Mouse (Mus musculus): ENCODE results near the gene Pkmyt1. TPM values are rescaled to one million over a fixed set of nuclear protein-coding genes. Genes with fewer than 3 reads are reported as not detected.

The Pkmyt1 gene
- polyA plus RNA-seq, 1 experiment from 2014 or later: 20.8 TPM

DNA sequence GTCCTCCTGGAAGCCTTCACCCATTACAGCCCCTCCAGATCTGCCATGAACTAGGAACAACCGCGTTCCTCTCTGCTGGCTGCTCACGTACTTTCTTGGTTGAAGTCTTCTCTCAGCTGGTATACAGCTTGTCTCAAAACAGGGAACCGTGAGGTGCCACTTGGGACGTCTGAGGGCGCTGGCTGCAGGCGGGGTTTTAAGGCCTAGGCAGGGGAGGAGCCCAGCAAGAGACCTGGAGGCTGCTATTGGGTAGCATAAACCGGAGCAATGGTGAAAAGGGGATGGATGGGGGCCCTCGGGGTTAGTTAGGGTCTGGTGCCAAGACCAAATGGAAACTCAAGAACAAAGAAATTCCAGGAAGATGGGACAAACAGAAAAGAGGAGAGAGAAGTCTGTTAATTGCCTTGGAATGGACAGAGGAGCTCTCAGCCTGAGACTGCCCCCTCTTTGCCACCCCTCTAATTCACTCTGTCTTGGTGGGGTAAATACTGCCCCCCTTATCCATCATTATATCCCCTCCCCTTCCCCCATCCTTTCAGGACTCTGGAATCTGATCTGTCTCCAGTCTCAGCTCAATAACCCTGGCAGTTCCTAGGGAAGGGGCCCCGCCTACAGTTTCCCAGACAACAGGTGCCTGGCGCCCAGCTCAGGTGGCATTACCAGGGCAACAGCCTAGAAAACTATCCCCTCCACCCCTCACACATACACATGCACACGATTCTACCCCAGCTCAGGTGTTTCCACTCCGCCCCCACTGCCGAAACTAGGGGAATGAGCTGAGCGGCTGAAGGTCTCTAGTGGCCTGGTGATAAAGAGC is 42.1 kb upstream of the Pkmyt1 start, which contains the start of gene Cldn9:
Gene Cldn9 (minus strand): TSS at position 171 of the 817 bp plus-strand sequence.
- Histone ChIP-seq H3K4me3 (ENCODE audit: low read length) (no peak within 1 kb of the TSS), H3K36me3 (ENCODE audit: control insufficient read depth, insufficient read depth, low read length) (no peaks in the 10 kb centered on the region), H3K27me3 (replicated peaks; ENCODE audit: control insufficient read depth, insufficient read depth, low read length) (peaks cover 45% of the 10 kb centered on the region), H3K4me1 (ENCODE audit: control insufficient read depth, insufficient read depth, low read depth, low read length) (peaks cover 6% of the 10 kb centered on the region; the same call in 1 of the 2 replicates), H3K9me3 (ENCODE audit: control insufficient read depth, low read length) (no peaks in the 10 kb centered on the region), H3K27ac (ENCODE audit: low read depth, low read length) (no peak within 1 kb of the TSS), H3K4me2 (ENCODE audit: low read length) (no peak within 1 kb of the TSS), H3K9ac (ENCODE audit: low read depth, low read length) (no peak within 1 kb of the TSS)
- ATAC-seq: 0 out of 2 replicates have a peak, but pooled peaks have one; percentile 51
- WGBS: 15% methylated on average over 15 of the region's 15 CpGs

DNA sequence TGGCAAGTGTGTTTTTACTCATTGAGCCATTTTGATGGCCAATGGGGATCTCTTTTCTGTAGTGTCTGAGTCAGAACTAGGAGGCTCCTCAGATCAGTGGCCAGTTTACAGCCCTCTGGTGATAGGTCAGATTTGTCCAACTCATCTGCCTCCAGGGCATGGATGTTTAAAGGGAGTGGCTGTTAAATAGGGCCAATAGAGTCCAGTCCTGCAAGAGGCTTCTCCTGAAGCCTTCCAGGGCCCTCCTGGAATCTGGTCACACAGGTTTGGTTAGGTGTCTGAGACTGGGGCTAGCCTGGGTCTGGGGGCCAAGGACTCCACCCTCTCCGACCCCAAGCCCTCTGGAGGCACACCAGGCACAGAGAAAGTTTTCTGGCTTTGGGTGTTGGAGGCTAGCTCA is 31.6 kb upstream of the Pkmyt1 start:
- Histone ChIP-seq H3K9ac (ENCODE audit: low read depth, low read length) (no peak overlapping the region), H3K27ac (ENCODE audit: low read depth, low read length) (no peak overlapping the region), H3K27me3 (replicated peaks; ENCODE audit: control insufficient read depth, insufficient read depth, low read length) (peaks cover 11% of the 10 kb centered on the region), H3K9me3 (ENCODE audit: control insufficient read depth, low read length) (no peaks in the 10 kb centered on the region), H3K4me1 (ENCODE audit: control insufficient read depth, insufficient read depth, low read depth, low read length) (peaks cover 5% of the 10 kb centered on the region), H3K36me3 (ENCODE audit: control insufficient read depth, insufficient read depth, low read length) (no peaks in the 10 kb centered on the region), H3K4me3 (ENCODE audit: low read length) (no peak overlapping the region), H3K4me2 (ENCODE audit: low read length) (no peak overlapping the region)
- 88% methylated on average over 1 of the region's 1 CpGs for WGBS
- no peak for ATAC-seq

GRCm38 (mm10) chr17:23695801-23696200 is 30.3 kb upstream of the Pkmyt1 start:
- Histone ChIP-seq H3K4me3 (ENCODE audit: low read length) (no peak overlapping the region), H3K9ac (ENCODE audit: low read depth, low read length) (no peak overlapping the region), H3K27ac (ENCODE audit: low read depth, low read length) (no peak overlapping the region), H3K36me3 (ENCODE audit: control insufficient read depth, insufficient read depth, low read length) (no peaks in the 10 kb centered on the region), H3K4me2 (ENCODE audit: low read length) (no peak overlapping the region), H3K4me1 (ENCODE audit: control insufficient read depth, insufficient read depth, low read depth, low read length) (peaks cover 7% of the 10 kb centered on the region), H3K27me3 (replicated peaks; ENCODE audit: control insufficient read depth, insufficient read depth, low read length) (peaks cover 11% of the 10 kb centered on the region), H3K9me3 (ENCODE audit: control insufficient read depth, low read length) (no peaks in the 10 kb centered on the region)
- WGBS: 16% methylated on average over 3 of the region's 3 CpGs
- no peak for ATAC-seq

- Histone ChIP-seq H3K4me1 (ENCODE audit: control insufficient read depth, insufficient read depth, low read depth, low read length) (peaks cover 7% of the 10 kb centered on the region), H3K27me3 (replicated peaks; ENCODE audit: control insufficient read depth, insufficient read depth, low read length) (peaks cover 11% of the 10 kb centered on the region), H3K9ac (ENCODE audit: low read depth, low read length) (peak overlapping the region; percentile 74), H3K4me2 (ENCODE audit: low read length) (peak overlapping the region; percentile 97), H3K36me3 (ENCODE audit: control insufficient read depth, insufficient read depth, low read length) (no peaks in the 10 kb centered on the region), H3K4me3 (ENCODE audit: low read length) (peak overlapping the region; percentile 83), H3K9me3 (ENCODE audit: control insufficient read depth, low read length) (no peaks in the 10 kb centered on the region), H3K27ac (ENCODE audit: low read depth, low read length) (peak overlapping the region; percentile 75)
- no peak; the same call in 1 of the 2 replicates for ATAC-seq
- under 1% methylated on average over 81 of the region's 101 CpGs for WGBS
Observed at GRCm38 (mm10) chr17:23699131-23700077, 26.7 kb upstream of the Pkmyt1 start.

- peak overlapping the region; percentile 97 for H3K4me2 ChIP-seq (ENCODE audit: low read length)
- H3K9me3 ChIP-seq (ENCODE audit: control insufficient read depth, low read length): no peaks in the 10 kb centered on the region
- H3K4me1 ChIP-seq (ENCODE audit: control insufficient read depth, insufficient read depth, low read depth, low read length): peaks cover 7% of the 10 kb centered on the region
- peak overlapping the region; percentile 75 for H3K27ac ChIP-seq (ENCODE audit: low read depth, low read length)
- H3K27me3 ChIP-seq (replicated peaks; ENCODE audit: control insufficient read depth, insufficient read depth, low read length): peaks cover 11% of the 10 kb centered on the region
- peak; percentile 97 for ATAC-seq
- H3K36me3 ChIP-seq (ENCODE audit: control insufficient read depth, insufficient read depth, low read length): no peaks in the 10 kb centered on the region
- 0% methylated on average over 15 of the region's 28 CpGs for WGBS
- H3K4me3 ChIP-seq (ENCODE audit: low read length): peak overlapping the region; percentile 83
- H3K9ac ChIP-seq (ENCODE audit: low read depth, low read length): peak overlapping the region; percentile 74
Observed at GRCm38 (mm10) chr17:23700079-23700478, 26.1 kb upstream of the Pkmyt1 start.

DNA sequence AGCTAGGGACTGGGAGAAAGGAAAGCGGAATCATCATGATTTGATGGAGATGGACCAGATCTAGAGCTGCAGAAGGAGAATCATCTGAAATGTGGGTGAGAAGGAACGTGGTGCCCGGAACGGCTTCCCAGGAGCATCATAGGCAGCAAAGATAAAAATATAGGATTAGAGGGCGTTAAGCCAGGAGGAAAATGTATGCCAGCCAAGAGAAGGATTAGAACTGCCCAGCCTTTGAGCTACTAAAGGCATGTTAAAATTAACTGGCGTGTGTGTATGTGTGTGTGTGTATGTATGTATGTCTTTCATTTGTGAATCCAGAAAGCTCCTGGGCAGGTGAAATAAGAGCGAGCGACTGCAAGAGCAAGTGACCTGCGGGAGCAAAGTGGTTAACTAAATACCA is 22.8 kb upstream of the Pkmyt1 start:
- Histone ChIP-seq H3K9me3 (ENCODE audit: control insufficient read depth, low read length) (no peaks in the 10 kb centered on the region), H3K4me3 (ENCODE audit: low read length) (no peak overlapping the region), H3K36me3 (ENCODE audit: control insufficient read depth, insufficient read depth, low read length) (no peaks in the 10 kb centered on the region), H3K27ac (ENCODE audit: low read depth, low read length) (no peak overlapping the region), H3K27me3 (replicated peaks; ENCODE audit: control insufficient read depth, insufficient read depth, low read length) (peaks cover 4% of the 10 kb centered on the region), H3K4me1 (ENCODE audit: control insufficient read depth, insufficient read depth, low read depth, low read length) (peaks cover 7% of the 10 kb centered on the region), H3K9ac (ENCODE audit: low read depth, low read length) (no peak overlapping the region), H3K4me2 (ENCODE audit: low read length) (no peak overlapping the region)
- ATAC-seq: no peak
- 84% methylated on average over 9 of the region's 9 CpGs for WGBS

DNA sequence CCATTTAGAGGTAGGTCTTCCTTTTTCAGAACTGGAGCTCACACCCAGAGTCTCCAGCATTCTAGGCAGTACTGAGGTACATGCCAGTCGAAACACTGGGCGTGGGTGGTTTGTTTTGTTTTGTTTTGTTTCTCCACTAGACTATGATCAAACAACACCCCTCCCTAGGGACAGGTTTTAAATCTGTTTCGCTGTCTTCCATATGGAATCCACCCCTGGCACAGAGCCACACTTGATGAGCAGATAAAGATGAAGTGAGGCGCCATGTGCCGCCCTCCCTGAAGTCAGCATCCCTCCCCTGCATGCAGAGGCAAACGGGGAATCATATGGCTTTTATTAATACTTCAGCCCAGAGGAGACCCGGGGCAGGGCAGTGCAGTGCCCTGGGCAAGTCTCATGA is 21.4 kb upstream of the Pkmyt1 start:
- no peak overlapping the region for H3K9ac ChIP-seq (ENCODE audit: low read depth, low read length)
- no peak overlapping the region for H3K4me3 ChIP-seq (ENCODE audit: low read length)
- H3K27me3 ChIP-seq (replicated peaks; ENCODE audit: control insufficient read depth, insufficient read depth, low read length): no peaks in the 10 kb centered on the region; the same call in 1 of the 2 replicates
- no peaks in the 10 kb centered on the region for H3K36me3 ChIP-seq (ENCODE audit: control insufficient read depth, insufficient read depth, low read length)
- ATAC-seq: no peak
- no peak overlapping the region for H3K27ac ChIP-seq (ENCODE audit: low read depth, low read length)
- WGBS: 36% methylated on average over 7 of the region's 7 CpGs
- peaks cover 2% of the 10 kb centered on the region; the same call in 1 of the 2 replicates for H3K4me1 ChIP-seq (ENCODE audit: control insufficient read depth, insufficient read depth, low read depth, low read length)
- no peak overlapping the region for H3K4me2 ChIP-seq (ENCODE audit: low read length)
- no peaks in the 10 kb centered on the region for H3K9me3 ChIP-seq (ENCODE audit: control insufficient read depth, low read length)

DNA sequence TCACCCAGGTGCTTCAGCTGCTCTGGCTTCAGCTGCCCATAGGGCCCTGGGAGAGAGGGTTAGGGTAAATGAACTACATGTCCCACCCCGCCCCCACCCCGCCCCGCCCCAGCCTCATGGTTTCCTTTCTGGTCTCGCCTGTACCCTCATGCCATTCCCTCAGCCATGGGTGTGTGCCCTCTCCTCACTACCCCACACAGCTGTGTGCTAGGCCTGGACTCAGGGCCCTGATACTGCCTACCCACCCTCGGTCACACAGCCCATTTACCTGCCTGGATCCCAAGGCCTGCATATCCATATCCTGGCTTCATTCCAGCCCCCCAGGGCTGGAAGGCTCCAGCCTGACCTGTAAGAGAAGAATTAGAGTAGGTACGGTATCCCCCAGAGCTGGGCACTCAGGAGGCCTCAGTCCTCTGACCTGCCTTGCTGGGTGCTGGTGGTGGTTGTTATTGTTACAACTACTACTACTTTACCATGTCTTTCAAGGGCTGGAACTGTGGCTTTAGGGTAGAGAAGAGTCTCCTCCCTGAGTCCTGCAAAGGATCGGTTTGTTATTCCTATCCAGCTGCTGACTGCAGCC is 20.5 kb upstream of the Pkmyt1 start:
- no peak overlapping the region for H3K4me3 ChIP-seq (ENCODE audit: low read length)
- no peaks in the 10 kb centered on the region for H3K4me1 ChIP-seq (ENCODE audit: control insufficient read depth, insufficient read depth, low read depth, low read length)
- H3K9me3 ChIP-seq (ENCODE audit: control insufficient read depth, low read length): no peaks in the 10 kb centered on the region
- no peaks in the 10 kb centered on the region for H3K36me3 ChIP-seq (ENCODE audit: control insufficient read depth, insufficient read depth, low read length)
- no peak overlapping the region for H3K9ac ChIP-seq (ENCODE audit: low read depth, low read length)
- ATAC-seq: no peak
- WGBS: 80% methylated on average over 7 of the region's 7 CpGs
- no peak overlapping the region for H3K4me2 ChIP-seq (ENCODE audit: low read length)
- no peaks in the 10 kb centered on the region; the same call in 1 of the 2 replicates for H3K27me3 ChIP-seq (replicated peaks; ENCODE audit: control insufficient read depth, insufficient read depth, low read length)
- no peak overlapping the region for H3K27ac ChIP-seq (ENCODE audit: low read depth, low read length)
